Mouse (Mus musculus) adrenal gland (tissue): ENCODE measurements at regions not wholly inside any gene's neighbourhood (a gene's known extent, or its start where the extent isn't known, plus 50 kb on each side); places are given as distances from the start of the nearest gene placed in this dataset.
"Not testable (repeated sequence)": the region's sequence is repeated elsewhere in the genome, so short reads cannot be mapped to it uniquely, and the experiment has no call there.

Source experiments
- intact Hi-C: fragments of 180-260 bp; cut with DNase I; formaldehyde crosslinking; loops from one replicate; pipeline ENCODE4 v1.15.1; 2025

DNA sequence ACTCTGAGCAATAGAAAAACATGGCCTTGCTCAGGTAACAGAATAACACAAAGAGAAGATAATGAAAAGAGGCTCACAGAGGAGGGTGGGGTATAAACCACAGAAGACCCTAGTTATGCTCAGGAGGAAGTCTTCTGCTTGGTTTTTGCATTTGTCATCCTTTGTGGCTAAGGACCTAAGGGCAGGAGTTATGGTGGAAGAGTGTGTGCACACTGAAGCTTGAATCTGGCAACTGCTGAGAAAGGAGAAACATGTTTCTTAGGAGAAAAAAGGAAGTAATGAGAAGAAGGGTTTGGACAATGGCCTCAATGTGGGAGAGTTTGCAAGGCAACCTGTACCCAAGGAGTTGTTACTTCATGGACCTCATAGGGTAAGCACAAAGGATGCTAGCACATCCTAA lies 106.8 kb upstream of the Nyap2 start:
- intact Hi-C loops = no loop called here

DNA sequence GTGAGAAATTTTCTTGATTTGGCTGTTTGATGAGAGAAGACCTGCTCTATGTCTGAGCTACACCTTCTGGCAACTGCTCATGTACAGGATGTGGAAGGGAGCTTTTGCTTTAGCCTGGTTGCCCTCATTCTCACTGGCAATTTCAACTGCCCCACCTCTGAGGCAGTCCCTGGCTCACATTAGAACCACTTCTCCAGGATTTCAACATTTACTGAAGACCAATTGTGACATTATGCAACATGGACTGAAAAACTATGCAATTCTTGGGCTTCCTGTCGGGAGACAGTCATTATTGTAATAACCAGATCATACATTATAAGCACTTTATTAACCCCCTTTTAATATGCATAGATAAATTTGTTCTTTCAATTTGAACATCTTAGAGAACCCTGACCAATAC lies 107.6 kb upstream of the Nyap2 start:
- intact Hi-C loops = no loop called here

DNA sequence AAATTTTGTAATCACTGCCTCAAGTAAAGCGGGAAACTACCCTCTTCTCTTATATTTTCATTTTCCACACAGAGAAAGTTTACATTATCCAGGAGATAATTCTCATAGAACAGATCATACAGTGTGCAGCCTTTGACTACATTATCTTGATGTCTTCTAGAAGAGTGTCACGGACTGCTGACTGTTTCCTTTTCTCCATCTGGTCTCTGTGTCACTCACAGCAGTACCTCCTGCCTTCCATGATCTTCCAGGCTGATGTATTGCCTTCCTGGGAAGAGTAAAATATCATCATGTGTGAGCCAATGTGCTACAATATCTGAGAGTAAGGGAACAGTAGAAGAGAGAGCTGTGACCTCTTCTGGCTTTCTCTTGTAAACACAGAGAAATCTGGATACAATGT lies 111.0 kb upstream of the Nyap2 start:
- intact Hi-C loops = no loop called here

DNA sequence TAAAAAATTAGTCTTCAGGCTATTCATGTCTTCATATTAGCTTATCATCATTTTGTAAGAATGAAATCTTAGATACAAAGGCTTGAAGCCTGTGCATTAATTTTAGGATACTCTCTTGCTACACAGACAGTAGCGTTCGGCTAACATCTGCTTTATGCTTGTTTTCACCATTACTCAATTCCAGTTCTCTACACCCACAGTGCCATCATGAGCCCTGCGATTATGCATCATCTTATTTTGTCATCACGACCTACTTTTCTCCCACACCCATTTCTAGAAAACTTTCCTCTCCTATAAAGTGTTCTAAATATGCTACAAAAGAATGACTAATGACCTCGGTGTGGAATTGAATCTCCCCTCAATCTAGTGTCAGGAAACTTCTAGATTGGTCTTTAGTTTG lies 112.4 kb upstream of the Nyap2 start:
- intact Hi-C loops = no loop called here

DNA sequence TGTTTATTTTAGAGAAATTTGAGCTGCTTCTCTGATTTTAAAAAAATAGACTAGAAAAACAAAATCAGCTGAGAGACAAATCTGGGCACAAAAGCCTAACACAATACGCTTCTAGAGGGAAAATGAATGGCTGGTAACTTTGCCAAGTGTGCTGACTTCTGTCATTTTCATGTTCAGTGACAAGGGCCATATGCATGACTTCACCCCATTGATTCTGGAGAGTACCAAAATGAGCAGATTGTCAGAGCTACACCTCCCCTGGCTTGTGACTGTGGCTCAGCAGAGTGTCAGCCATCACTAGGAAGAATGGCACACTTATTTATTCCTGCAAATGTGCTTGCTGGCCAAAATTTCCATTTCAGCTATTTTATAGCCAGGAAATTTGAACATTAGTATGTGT lies 112.9 kb upstream of the Nyap2 start:
- intact Hi-C loops = no loop called here

DNA sequence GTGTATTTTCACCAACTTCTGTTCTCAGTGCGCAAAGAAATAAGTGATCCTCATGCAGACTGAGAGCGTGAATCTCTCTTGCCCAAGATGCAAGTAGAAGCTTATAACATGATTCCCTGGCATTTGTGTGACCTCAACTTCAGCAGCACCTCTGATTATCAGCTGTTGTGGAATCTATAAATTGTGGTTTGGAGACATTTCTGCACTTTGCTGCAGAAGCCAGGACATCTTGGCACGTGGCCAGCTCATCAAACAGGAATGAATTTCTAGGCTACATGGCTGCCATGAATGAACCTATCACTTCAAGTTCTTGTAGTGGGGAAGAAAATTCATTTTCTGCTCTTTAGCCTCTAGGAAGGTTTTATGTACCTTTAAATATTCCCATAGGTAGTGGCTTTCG lies 126.3 kb upstream of the Nyap2 start:
- intact Hi-C loops = no loop called here

DNA sequence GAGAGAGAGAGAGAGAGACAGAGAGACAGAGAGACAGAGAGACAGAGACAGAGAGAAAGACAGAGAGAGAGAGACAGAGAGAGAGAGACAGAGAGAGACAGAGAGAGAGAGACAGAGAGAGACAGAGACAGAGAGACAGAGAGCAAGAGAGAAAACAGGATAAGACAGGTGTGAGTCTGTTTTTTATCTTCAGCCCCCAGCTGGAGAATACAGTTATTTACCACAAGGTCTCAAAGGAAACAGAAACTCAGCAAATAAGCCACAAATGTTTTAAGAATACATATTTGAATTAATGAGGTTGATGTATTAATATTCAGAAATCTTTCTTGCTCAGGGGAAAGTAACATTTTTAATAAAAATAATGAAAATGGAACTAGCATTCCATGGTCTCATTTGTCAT lies 130.7 kb upstream of the Nyap2 start:
- intact Hi-C loops = not testable (repeated sequence)

DNA sequence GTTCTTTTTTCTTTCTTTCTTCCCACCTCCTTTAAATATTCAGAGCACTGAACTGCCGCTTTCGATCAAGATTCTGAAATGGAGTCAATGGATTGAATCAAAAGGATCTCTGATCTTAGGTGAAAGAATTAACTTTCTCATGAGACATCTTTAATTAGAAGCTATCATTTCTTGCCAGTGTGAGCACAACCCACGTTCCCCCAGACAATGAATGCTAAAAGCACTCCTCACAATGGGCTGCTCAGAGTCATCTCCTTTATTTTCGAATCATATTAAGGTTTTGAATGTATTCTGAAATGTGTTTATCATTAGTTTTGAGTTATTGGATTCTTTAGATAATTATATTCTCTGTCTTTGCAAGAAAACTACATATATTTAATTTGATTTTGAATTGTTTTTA lies 137.4 kb upstream of the Nyap2 start:
- intact Hi-C loops = no loop called here

DNA sequence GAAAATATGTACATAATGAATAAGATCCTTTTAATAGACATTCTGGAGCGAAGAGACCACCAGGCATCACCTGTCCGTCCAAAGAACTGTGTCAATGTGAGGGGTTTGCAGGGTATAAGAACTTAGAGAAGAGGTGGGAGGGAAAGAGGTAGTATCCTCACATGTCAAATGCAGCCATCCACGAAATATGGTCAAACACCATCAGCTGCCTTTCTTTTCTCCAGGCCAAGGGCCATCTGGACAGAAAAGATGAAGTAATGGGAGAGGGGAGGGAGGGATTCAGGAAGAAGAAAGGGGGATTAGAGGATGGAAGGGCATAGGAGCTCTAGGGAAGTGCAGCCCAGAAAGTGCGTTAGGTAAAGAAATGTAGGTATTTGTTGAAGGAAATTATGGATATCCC lies 141.0 kb upstream of the Dock10 start:
- intact Hi-C loops = no loop called here

DNA sequence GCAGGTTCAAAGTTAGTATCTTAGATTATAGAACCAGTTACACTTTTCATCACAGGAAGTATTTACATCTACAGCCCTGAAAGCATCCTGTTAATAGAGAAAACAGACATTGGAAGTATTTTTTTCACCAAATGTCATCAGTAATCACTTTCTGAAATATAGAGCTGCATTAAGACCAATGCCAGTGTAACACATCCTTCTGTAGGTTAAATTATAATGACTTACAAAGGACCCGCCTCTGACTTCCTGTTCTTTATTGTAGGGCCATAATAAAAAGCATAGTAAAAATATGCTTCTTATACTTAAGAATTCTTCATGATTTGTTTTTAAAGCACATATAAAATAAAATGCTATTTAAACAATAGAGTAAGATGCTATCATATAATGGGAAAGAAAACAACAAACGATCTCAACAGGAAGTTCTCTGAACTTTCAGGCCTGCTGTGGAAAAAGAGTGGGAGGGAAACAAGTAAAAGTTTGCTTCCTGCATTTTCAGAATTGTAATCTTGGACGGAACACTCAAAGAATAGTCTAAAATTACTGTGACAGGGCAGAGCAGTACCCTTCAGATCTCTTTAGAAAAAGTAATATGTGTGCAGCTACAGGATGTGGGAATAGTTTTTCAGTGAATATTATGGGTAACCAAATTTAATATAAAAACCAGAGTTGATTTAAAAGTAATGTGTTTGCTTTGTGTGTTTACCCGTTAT lies 116.0 kb upstream of the Dock10 start:
- intact Hi-C loops = no loop called here

DNA sequence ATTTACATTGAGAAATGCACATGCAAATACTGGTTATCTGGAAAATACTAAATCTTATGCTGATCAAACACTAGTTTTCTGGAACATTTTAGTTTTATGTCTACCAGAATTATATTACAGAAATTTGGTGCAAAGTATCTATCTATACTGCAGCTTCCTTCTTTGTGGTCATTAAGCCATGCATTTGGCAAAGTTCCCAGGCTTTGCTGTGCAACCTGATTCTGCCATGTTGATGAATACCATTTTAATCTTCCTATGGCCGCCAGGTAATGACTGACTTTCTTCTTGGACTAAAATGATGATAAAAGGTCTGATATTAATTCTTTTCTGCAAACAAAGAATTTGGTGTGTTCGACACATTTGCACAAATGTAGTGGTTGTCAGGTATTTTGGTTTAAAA lies 115.3 kb upstream of the Dock10 start:
- intact Hi-C loops = no loop called here

DNA sequence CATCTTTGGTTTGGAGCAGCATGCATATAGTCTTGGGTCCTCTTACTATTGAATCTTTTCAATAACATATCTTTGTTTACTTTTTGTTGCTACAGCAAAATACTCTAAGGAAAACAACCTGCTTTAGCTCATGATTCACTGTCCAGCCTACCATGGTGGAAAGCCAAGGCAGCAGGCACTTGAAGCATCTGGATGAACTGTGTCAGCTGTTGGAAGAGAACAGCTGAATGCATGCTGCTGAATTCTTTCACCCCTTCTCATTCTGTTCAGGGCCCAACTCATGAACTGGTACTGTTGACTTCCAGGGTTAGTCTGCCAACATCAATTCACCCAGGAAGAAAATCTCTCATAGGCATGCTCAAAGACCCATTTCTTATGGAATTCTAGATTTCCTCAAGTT lies 110.5 kb upstream of the Dock10 start:
- intact Hi-C loops = no loop called here

DNA sequence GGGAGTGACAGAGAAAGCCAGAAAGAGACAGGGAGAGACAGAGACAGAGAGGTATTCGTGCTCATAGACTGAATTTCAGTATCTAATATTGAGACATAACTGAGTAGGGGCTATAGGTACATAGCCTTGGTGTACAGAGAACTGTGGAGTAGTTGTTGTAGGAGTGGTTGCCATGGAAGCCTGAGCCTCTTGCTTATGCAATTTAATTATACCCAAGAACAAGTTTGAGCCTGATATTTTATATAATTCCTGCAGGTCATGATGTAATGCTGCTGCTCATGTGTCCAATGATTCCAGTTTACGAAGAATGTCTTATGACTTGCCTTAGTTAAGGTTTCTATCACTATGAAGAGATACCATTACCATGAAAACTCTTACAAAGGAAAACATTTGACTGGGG lies 98.7 kb upstream of the Dock10 start:
- intact Hi-C loops = no loop called here

DNA sequence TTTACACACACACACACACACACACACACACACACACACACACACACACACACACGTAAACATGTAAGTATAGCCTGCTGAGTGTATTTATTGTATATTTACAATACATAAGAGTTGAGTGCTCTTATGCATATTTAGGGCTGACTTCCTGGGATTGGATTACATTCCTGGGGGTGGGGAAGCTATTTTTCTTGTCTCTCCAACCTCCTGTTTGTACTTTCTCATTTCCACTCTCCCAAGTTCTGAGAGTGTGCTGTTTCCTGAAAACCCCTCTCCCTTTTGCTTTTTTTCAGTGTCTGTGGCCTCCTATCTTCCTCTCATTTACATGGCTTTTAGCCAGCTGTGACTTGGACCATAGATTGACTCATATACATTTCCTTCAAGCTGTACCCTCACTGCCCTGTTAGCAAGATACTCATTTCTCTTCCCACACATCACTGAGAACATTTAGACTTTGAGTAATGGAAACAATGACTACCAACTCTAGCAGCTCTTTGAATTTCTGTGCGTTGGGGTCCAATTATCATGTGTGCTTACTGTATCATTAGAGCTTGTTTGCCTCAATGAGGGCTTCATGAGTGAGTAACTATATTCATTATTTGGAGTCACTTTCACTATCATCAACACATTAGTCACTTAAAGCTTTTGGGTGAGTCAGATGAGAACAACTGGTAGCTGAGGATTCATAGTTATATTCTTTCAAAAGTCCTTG lies 96.8 kb upstream of the Dock10 start:
- intact Hi-C loops = no loop called here

DNA sequence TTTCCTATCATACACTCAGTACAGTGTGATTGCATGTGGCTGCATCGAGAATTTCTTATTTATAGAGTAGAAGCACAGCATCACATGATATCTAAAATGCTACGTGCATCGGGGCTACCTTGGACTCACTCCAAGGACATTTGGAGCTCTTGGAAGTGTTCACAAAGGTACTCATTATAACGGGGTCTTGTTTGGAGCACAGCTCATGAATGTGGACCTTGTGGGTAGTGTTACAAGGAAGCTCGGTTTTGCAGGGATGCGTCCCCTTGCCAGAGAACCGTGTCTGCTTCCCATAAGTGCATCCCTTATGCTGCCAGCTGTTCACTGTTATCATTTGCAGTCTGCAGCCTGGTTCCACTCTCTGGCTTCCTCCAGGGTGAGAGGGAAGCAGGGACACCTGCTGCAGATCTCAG lies 96.0 kb upstream of the Dock10 start:
- intact Hi-C loops = no loop called here

DNA sequence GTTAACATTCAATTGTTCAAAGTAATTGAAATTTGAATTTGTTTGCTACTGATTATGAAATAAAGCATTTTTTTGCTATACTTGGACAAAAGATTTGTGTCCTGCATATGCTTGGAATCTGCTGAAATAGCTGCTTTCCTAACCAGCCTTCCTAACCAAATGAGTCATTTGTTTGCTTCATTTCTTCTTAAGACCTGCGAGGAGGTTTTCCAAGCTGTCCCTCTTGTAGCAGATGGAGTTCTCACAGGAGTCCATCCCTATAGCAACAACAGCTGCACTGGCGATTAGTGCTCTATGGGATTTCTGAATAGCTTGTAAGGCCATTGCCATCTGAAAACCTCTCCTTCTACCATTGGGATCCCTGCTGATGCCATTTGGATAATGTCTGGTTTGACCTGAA lies 94.4 kb upstream of the Dock10 start:
- intact Hi-C loops = no loop called here

DNA sequence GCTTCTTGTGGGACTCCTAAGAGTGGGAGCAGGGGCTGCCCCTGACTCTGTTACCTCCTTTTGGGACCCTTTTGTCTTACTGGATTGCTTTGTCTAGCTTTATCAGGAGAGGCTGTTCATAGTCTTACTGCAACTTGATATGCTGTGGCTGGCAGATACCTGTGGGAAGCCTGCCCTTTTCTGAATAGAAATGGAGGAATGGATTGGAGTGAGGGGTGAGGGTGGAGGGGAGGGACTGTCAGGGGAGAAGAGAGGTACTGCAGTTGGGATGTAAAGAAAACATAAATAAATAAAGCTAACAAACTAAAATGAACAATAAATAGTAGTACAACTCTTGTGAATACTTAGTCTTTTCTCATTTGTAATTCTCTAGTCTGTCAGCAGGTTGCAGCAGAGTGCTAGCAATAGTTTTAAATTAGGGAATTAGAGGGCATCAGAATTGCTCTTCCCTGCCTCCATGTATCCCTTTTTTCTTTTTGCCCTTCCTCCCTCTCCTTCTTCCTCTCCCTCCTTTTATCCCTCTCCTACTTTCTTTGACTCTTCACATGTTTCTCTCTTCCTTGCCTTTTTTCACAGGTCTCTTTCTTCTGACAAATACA lies 72.0 kb upstream of the Dock10 start:
- intact Hi-C loops = loop anchor here (5.0 kb wide), 1 partner anchor 457 kb away; no protein-coding TSS in a partner anchor

DNA sequence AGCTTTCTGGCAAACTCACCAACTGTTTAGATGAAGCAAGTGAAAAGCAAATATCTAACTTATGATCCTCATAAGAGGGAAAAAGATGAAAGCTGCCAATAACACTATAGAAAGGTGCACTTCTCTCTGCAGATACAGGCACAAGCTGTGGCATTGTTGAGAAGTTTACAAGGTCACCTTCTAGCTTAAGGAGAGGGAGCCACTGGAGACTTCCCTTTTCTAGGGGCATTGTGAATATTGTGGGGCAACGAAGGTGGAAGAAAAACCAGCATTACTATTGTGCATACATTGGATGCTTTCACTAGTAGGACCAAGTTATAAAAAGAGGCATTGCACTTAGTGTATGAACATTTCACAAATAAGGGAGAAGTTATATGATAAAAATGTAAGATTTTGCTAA lies 68.1 kb upstream of the Dock10 start:
- intact Hi-C loops = no loop called here

DNA sequence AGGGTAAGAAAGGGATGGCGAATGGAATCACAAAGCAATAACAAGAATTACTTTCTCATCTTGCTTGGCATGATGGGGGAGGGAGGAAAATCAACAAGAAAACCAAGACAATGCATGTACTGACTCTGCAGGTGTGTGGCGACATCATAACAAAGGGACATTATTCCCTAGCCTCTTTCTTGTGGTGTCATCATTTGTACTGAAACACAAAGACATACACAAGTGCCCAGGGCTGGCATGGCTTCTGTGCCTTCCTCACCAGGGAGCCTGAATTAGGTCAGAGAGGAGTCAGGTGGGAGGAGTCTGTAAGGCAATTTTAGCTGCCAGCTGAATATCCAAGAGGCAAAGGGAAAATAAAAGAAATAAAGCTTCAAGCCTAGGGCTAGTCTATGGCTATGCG lies 65.6 kb upstream of the Dock10 start:
- intact Hi-C loops = no loop called here

DNA sequence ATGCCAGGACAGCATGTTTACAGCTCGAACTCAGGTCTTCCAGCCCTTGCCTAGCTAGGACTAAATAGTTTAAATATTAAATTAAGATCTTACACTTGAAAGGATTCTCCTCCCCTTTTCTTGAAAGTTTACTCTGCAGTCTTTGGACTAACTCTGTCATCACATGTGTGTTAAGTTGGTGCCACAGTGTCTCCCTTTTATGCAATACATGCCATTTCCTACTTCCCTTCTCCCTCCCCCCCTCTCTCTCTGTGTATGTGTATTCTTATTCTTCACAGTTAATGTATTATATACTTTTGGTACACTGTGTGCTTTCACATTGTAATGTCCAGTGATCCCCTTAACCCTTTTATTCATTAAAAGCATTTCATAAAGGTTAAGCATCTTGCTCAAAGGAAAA lies 63.9 kb upstream of the Dock10 start:
- intact Hi-C loops = no loop called here

DNA sequence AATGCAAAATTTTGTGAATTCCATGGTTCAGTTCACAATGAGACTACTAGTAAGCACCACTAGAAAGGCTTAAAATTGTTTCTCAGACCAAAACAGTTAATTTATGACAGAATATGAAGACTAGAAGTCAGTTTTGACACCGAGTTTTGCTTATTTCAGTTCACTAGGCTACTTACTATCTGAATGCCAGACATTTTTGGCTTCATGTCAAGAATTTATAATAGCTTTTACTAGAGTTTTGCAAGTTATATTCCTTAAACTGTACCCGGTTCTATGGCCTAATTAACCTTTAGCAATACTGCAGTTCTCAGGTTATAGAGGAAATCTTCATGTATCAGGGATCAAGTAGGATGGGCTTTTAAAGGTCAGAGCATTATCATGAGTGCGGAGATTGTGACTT lies 54.6 kb upstream of the Dock10 start:
- intact Hi-C loops = no loop called here
